Mouse (Mus musculus): ENCODE results near the gene Hmg20b. TPM values are rescaled to one million over a fixed set of nuclear protein-coding genes. Genes with fewer than 3 reads are reported as not detected.

The Hmg20b gene
- polyA plus RNA-seq, 1 experiment from 2014 or later: 66.8 TPM

- 69% methylated on average over 4 of the region's 4 CpGs for WGBS
- Histone ChIP-seq H3K9ac (ENCODE audit: low read depth, low read length) (no peak overlapping the region), H3K36me3 (ENCODE audit: control insufficient read depth, insufficient read depth, low read length) (no peaks in the 10 kb centered on the region), H3K27ac (replicated peaks; ENCODE audit: low read depth, low read length) (no peak overlapping the region), H3K4me1 (ENCODE audit: control insufficient read depth, insufficient read depth, low read length) (peaks cover 10% of the 10 kb centered on the region), H3K27me3 (replicated peaks; ENCODE audit: control insufficient read depth, insufficient read depth, low read length) (no peaks in the 10 kb centered on the region), H3K9me3 (ENCODE audit: control insufficient read depth, low read length) (no peaks in the 10 kb centered on the region), H3K4me2 (ENCODE audit: low read depth, low read length) (no peak overlapping the region), H3K4me3 (ENCODE audit: low read depth, low read length) (no peak overlapping the region)
- ATAC-seq (ENCODE audit: low read depth): no peak
- DNase-seq (ENCODE audit: low spot score): no peak
Measured at GRCm38 (mm10) chr10:81355533-81355932, 5.3 kb upstream of the Hmg20b start.

GRCm38 (mm10) chr10:81354738-81355477 lies 4.6 kb upstream of the Hmg20b start:
- Histone ChIP-seq H3K9me3 (ENCODE audit: control insufficient read depth, low read length) (no peaks in the 10 kb centered on the region), H3K4me1 (ENCODE audit: control insufficient read depth, insufficient read depth, low read length) (peaks cover 10% of the 10 kb centered on the region), H3K4me3 (ENCODE audit: low read depth, low read length) (no peak overlapping the region), H3K9ac (ENCODE audit: low read depth, low read length) (peak overlapping the region; percentile 30; the same call in 1 of the 2 replicates), H3K27ac (replicated peaks; ENCODE audit: low read depth, low read length) (peak overlapping the region; percentile 21; the same call in 1 of the 2 replicates), H3K27me3 (replicated peaks; ENCODE audit: control insufficient read depth, insufficient read depth, low read length) (no peaks in the 10 kb centered on the region), H3K4me2 (ENCODE audit: low read depth, low read length) (no peak overlapping the region), H3K36me3 (ENCODE audit: control insufficient read depth, insufficient read depth, low read length) (no peaks in the 10 kb centered on the region)
- no peak for DNase-seq (ENCODE audit: low spot score)
- WGBS: 57% methylated on average over 9 of the region's 9 CpGs
- no peak for ATAC-seq (ENCODE audit: low read depth)

DNA sequence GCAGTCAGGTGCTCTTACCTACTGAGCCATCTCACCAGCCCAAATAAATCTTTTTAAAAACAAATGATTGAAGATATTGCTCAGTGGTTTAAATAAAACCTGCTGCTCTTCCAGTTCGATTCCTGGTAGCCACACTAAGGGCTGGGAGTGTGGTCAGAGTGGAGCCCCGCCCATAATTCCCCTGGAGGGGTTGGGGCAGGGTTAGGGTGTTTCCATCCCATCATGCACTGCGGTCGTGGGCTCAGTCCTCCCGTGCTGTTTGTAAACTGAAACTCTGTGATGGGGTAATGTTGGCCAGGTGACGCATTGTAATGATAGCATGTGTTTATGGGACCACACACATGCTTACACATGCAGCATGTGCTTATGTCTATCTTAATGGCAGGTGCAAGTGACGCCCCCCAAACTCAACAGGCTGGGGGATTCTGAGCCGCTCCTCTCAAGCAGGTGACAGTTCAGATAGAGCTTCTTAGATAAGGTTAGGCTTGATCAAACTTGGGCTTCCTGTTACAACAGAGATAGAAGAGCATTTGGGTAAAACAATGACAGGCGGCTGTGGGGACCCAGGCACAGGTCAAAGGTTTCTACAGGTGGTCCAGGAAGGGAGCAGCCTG lies 1.5 kb upstream of the Hmg20b start:
- WGBS: 22% methylated on average over 9 of the region's 9 CpGs
- DNase-seq (ENCODE audit: low spot score): no peak
- peaks cover 9% of the 10 kb centered on the region; the same call in 1 of the 2 replicates for H3K36me3 ChIP-seq (ENCODE audit: control insufficient read depth, insufficient read depth, low read length)
- H3K9me3 ChIP-seq (ENCODE audit: control insufficient read depth, low read length): no peaks in the 10 kb centered on the region
- no peak overlapping the region for H3K9ac ChIP-seq (ENCODE audit: low read depth, low read length)
- no peak overlapping the region for H3K4me2 ChIP-seq (ENCODE audit: low read depth, low read length)
- H3K27me3 ChIP-seq (replicated peaks; ENCODE audit: control insufficient read depth, insufficient read depth, low read length): no peaks in the 10 kb centered on the region; the same call in 1 of the 2 replicates
- no peak overlapping the region for H3K27ac ChIP-seq (replicated peaks; ENCODE audit: low read depth, low read length)
- peaks cover 15% of the 10 kb centered on the region for H3K4me1 ChIP-seq (ENCODE audit: control insufficient read depth, insufficient read depth, low read length)
- H3K4me3 ChIP-seq (ENCODE audit: low read depth, low read length): no peak overlapping the region
- no peak for ATAC-seq (ENCODE audit: low read depth)

- ATAC-seq (ENCODE audit: low read depth) (no peak), DNase-seq (ENCODE audit: low spot score) (no peak)
- H3K9ac ChIP-seq (ENCODE audit: low read depth, low read length): peak overlapping the region; percentile 85
- peak overlapping the region; percentile 93 for H3K4me2 ChIP-seq (ENCODE audit: low read depth, low read length)
- peaks cover 13% of the 10 kb centered on the region for H3K36me3 ChIP-seq (ENCODE audit: control insufficient read depth, insufficient read depth, low read length)
- peaks cover 5% of the 10 kb centered on the region; the same call in 1 of the 2 replicates for H3K27me3 ChIP-seq (replicated peaks; ENCODE audit: control insufficient read depth, insufficient read depth, low read length)
- WGBS: 0% methylated on average over 10 of the region's 29 CpGs
- peaks cover 19% of the 10 kb centered on the region for H3K4me1 ChIP-seq (ENCODE audit: control insufficient read depth, insufficient read depth, low read length)
- peak overlapping the region; percentile 72 for H3K27ac ChIP-seq (replicated peaks; ENCODE audit: low read depth, low read length)
- no peaks in the 10 kb centered on the region for H3K9me3 ChIP-seq (ENCODE audit: control insufficient read depth, low read length)
- peak overlapping the region; percentile 88 for H3K4me3 ChIP-seq (ENCODE audit: low read depth, low read length)
Measured at GRCm38 (mm10) chr10:81349961-81350350, 324 bp downstream of the Hmg20b start.

GRCm38 (mm10) chr10:81349146-81349545 lies 1.1 kb downstream of the Hmg20b start:
- Histone ChIP-seq H3K27me3 (replicated peaks; ENCODE audit: control insufficient read depth, insufficient read depth, low read length) (peaks cover 12% of the 10 kb centered on the region; the same call in 1 of the 2 replicates), H3K9ac (ENCODE audit: low read depth, low read length) (peak overlapping the region; percentile 85), H3K4me3 (ENCODE audit: low read depth, low read length) (peak overlapping the region; percentile 88), H3K4me1 (ENCODE audit: control insufficient read depth, insufficient read depth, low read length) (peaks cover 19% of the 10 kb centered on the region), H3K27ac (replicated peaks; ENCODE audit: low read depth, low read length) (peak overlapping the region; percentile 72; the same call in 1 of the 2 replicates), H3K4me2 (ENCODE audit: low read depth, low read length) (peak overlapping the region; percentile 93), H3K9me3 (ENCODE audit: control insufficient read depth, low read length) (no peaks in the 10 kb centered on the region), H3K36me3 (ENCODE audit: control insufficient read depth, insufficient read depth, low read length) (peaks cover 13% of the 10 kb centered on the region)
- 10% methylated on average over 10 of the region's 12 CpGs for WGBS
- DNase-seq (ENCODE audit: low spot score): no peak
- ATAC-seq (ENCODE audit: low read depth): no peak

DNA sequence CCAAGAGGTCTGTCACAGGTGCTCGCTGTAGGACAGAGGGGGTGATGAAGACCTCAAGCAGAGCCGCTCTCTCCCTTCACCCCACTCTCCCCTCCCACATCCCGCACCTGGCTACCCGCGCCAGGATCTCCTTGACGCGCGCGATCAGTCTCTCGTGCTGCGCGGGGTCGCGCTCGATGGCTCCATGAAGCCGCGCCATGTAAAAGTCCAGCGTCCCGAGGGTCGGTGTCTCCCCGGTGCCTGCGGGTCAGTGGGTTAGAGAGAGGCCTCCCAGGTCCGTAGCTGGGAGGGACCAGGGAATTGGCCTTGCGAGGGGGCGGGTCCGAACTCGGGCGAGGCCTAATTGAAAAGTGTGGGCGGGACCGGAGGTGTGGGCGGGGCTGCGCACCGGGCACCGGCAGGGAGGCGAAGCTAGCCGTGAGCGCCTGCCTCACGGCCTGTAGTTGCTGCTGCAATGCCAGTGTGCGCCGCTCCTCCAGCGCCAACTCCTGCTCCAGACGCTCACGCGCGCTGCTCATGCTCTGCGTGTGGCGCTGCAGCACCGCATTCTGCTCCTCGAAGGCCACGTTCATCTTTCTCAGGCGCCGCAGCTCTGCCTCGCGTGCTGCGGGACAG lies 3.7 kb downstream of the Hmg20b start:
- Histone ChIP-seq H3K4me3 (ENCODE audit: low read depth, low read length) (peak overlapping the region; percentile 21), H3K9me3 (ENCODE audit: control insufficient read depth, low read length) (no peaks in the 10 kb centered on the region), H3K27me3 (replicated peaks; ENCODE audit: control insufficient read depth, insufficient read depth, low read length) (peaks cover 37% of the 10 kb centered on the region), H3K4me2 (ENCODE audit: low read depth, low read length) (peak overlapping the region; percentile 49), H3K4me1 (ENCODE audit: control insufficient read depth, insufficient read depth, low read length) (peaks cover 19% of the 10 kb centered on the region), H3K36me3 (ENCODE audit: control insufficient read depth, insufficient read depth, low read length) (peaks cover 13% of the 10 kb centered on the region), H3K9ac (ENCODE audit: low read depth, low read length) (peak overlapping the region; percentile 40), H3K27ac (replicated peaks; ENCODE audit: low read depth, low read length) (no peak overlapping the region; the same call in 1 of the 2 replicates)
- DNase-seq (ENCODE audit: low spot score) (peak; percentile 79), ATAC-seq (ENCODE audit: low read depth) (no peak)
- 15% methylated on average over 32 of the region's 55 CpGs for WGBS

DNA sequence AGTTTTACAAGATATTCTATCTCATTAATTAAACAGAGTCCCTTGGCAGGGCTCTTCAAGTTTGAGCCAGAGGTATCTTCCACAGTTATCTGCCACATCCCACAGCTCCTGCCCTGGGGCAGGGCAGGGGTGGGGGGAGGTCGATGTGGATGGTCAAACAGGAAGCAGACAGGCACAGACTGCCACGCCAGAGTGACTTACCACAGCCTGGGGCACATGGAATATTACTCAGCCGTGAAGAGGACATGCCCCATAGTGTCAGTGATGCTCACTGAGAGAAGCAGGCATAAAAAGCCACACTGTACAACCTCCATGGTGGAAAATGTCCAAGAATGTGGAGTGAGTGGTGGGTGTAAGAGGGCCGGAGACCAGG lies 5.1 kb downstream of the Hmg20b start:
- Histone ChIP-seq H3K9ac (ENCODE audit: low read depth, low read length) (no peak overlapping the region), H3K27ac (replicated peaks; ENCODE audit: low read depth, low read length) (no peak overlapping the region), H3K4me2 (ENCODE audit: low read depth, low read length) (no peak overlapping the region), H3K9me3 (ENCODE audit: control insufficient read depth, low read length) (no peaks in the 10 kb centered on the region), H3K27me3 (replicated peaks; ENCODE audit: control insufficient read depth, insufficient read depth, low read length) (peaks cover 41% of the 10 kb centered on the region), H3K4me1 (ENCODE audit: control insufficient read depth, insufficient read depth, low read length) (peaks cover 19% of the 10 kb centered on the region), H3K4me3 (ENCODE audit: low read depth, low read length) (no peak overlapping the region), H3K36me3 (ENCODE audit: control insufficient read depth, insufficient read depth, low read length) (peaks cover 13% of the 10 kb centered on the region)
- WGBS: 84% methylated on average over 4 of the region's 4 CpGs
- DNase-seq (ENCODE audit: low spot score) (no peak), ATAC-seq (ENCODE audit: low read depth) (no peak)

DNA sequence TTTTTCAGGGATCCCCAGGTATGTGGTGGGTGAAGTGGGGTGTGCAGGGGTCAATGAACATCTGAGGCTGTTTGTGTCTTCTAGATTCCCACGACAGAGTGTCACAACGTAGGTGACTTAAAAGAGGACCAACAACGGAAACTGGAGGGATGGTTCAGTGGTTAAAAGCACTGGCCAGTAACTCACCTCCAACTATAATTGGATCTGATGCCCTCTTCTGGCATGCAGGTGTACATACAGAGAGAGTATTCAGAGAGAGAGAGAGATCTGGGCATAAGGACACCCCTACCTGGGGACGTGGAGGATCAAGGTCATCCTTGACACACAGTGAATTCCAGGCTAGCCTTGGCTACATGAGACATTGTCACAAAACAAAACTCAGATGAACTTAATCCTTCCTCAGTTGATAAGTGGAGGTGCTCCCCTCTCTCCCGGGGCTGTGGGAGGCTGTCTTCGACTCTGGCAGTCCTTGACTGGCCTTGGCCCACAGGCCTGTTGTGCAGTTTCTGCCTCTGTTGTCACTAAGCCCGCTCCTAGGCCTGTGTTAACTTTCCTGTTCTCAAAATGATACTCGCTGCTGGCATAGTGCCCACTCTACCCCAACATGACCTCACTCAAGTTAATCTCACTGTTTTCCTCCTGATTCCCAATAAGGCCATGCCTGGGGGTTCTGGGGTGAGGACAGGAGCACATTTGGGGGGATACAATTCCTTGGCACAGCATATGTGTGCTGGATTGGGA lies 5.7 kb downstream of the Hmg20b start:
- ATAC-seq (ENCODE audit: low read depth): no peak
- Histone ChIP-seq H3K27me3 (replicated peaks; ENCODE audit: control insufficient read depth, insufficient read depth, low read length) (peaks cover 41% of the 10 kb centered on the region), H3K9ac (ENCODE audit: low read depth, low read length) (no peak overlapping the region), H3K4me2 (ENCODE audit: low read depth, low read length) (no peak overlapping the region), H3K4me1 (ENCODE audit: control insufficient read depth, insufficient read depth, low read length) (peaks cover 17% of the 10 kb centered on the region), H3K27ac (replicated peaks; ENCODE audit: low read depth, low read length) (no peak overlapping the region), H3K9me3 (ENCODE audit: control insufficient read depth, low read length) (no peaks in the 10 kb centered on the region), H3K4me3 (ENCODE audit: low read depth, low read length) (no peak overlapping the region), H3K36me3 (ENCODE audit: control insufficient read depth, insufficient read depth, low read length) (peaks cover 13% of the 10 kb centered on the region)
- no peak for DNase-seq (ENCODE audit: low spot score)
- WGBS: 48% methylated on average over 8 of the region's 8 CpGs
